Mouse (Mus musculus) spleen, adult 2 months (tissue): Measurements from ENCODE around the gene Nmt1.

Experiments
- CTCF ChIP-seq: fragments of 200-500 bp; IDR thresholded peaks from 2 replicates; pipeline ENCODE4 v1.5.1; 2011; ENCODE audit warnings: mild to moderate bottlenecking, inconsistent platforms; ENCODE audit not compliant: insufficient read depth, insufficient read length, insufficient replicate concordance; ENCODE audit errors: extremely low read depth
- POLR2A ChIP-seq: fragments of 200-500 bp; IDR thresholded peaks from 2 replicates; pipeline ENCODE4 v1.6.1; 2011; ENCODE audit warnings: low read depth, low read length, inconsistent platforms

DNA sequence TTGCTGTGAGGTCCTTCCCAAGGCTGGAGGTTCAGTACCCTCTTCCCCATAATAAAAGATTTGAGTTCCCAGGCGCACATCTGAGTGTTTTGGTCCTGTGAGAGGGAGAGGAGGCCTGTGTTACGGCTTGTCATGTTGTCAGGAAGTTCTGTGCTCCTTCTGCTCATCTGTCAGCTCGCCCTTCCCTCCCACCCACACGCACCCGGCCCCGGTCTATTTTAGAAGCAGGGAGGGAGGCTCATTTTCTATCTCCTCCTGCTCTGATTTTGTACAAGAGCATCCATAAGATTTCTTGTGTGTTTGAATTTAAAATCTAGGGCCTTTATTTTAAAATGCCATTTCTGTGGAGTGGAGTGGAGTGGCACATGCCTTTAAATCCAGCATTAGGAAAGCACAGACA is 10.0 kb downstream of the Nmt1 start:
- TF ChIP-seq POLR2A (no peak), CTCF (no peak)
